Mouse (Mus musculus): Measurements from ENCODE around the gene Klf7.

DNA sequence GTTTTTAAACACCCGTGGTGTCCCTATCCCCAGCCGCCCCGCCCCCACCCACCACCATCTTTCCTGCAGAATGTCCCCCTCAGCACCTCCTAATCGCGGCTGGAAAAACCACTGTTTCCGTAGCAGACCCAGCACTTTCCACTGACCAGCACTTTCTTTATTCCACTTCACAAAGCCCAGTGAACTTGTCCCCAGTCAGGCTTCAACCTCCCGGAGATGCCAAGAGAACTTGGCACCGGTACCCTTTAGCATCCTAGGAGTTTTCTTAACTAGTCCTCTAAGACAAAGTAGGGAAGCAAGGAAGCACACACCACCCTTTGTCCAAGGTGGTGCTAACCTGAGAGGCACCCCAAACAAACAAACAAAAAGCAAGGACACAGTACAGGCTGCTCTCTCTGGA lies 2.2 kb downstream of the Klf7 start:
- TF ChIP-seq CTCF (IDR thresholded peaks at IDR 0.05; ENCODE audit: extremely low read depth, insufficient read depth, low read length) (no peak), POLR2A (IDR thresholded peaks at IDR 0.05; ENCODE audit: extremely low read depth, insufficient read depth, low read length) (no peak)

Data from cortical plate, adult 2 months (tissue).